Mouse (Mus musculus): ENCODE measurements around the gene Xrcc4. TPM values are rescaled to one million over a fixed set of nuclear protein-coding genes. Genes with fewer than 3 reads are reported as not detected.
"Not testable (repeated sequence)": the region's sequence is repeated elsewhere in the genome, so short reads cannot be mapped to it uniquely, and the experiment has no call there.

Gene Xrcc4
- polyA plus RNA-seq, 1 experiment, result 20.8 TPM

DNA sequence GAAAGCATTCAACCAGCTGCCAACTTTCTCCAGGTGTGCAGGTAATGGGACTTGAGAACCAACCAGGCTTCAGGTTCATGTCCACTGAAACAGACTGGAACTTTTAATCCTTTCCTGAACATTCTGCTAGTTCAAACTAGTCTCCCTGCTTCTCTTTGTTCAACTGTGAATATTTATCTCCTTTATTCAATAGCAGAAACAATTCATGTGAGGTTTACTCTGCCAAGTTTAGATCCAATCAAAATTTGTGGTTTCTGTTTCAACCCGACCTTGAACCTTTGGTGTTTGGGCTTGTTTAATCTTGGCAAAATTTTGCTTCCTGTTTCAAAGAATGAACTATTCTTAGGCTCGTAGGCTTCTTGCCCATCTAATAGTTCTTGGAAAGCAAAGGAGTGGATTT, 306.5 kb downstream of the Xrcc4 start:
- Histone ChIP-seq H3K4me1 (ENCODE audit: control insufficient read depth, insufficient read depth, low read length) (peaks cover 5% of the 10 kb centered on the region), H3K27ac (ENCODE audit: insufficient read depth, low read depth, low read length) (no peak overlapping the region), H3K4me3 (ENCODE audit: insufficient read depth, low read length) (no peak overlapping the region)
- no peak for TF ChIP-seq POLR2A (IDR thresholded peaks at IDR 0.05; ENCODE audit: borderline replicate concordance, low read depth, low read length)
- no peak for TF ChIP-seq CTCF (IDR thresholded peaks at IDR 0.05; ENCODE audit: low read depth, low read length)

- TF ChIP-seq POLR2A (IDR thresholded peaks at IDR 0.05; ENCODE audit: borderline replicate concordance, low read depth, low read length), result no peak
- no peak for TF ChIP-seq CTCF (IDR thresholded peaks at IDR 0.05; ENCODE audit: low read depth, low read length)
- no peak overlapping the region for H3K4me3 ChIP-seq (ENCODE audit: insufficient read depth, low read length)
- peaks cover 7% of the 10 kb centered on the region for H3K4me1 ChIP-seq (ENCODE audit: control insufficient read depth, insufficient read depth, low read length)
- no peak overlapping the region for H3K27ac ChIP-seq (ENCODE audit: insufficient read depth, low read depth, low read length)
These were observed 309.1 kb downstream of the Xrcc4 start for GRCm38 (mm10) chr13:89780276-89780675.

- Histone ChIP-seq H3K4me1 (ENCODE audit: control insufficient read depth, insufficient read depth, low read length) (peaks cover 5% of the 10 kb centered on the region; the same call in 1 of the 2 replicates), H3K4me3 (ENCODE audit: insufficient read depth, low read length) (no peak overlapping the region), H3K27ac (ENCODE audit: insufficient read depth, low read depth, low read length) (no peak overlapping the region)
- TF ChIP-seq POLR2A (IDR thresholded peaks at IDR 0.05; ENCODE audit: borderline replicate concordance, low read depth, low read length) (no peak), CTCF (IDR thresholded peaks at IDR 0.05; ENCODE audit: low read depth, low read length) (no peak)
These were observed 310.0 kb downstream of the Xrcc4 start for GRCm38 (mm10) chr13:89779208-89779911.

DNA sequence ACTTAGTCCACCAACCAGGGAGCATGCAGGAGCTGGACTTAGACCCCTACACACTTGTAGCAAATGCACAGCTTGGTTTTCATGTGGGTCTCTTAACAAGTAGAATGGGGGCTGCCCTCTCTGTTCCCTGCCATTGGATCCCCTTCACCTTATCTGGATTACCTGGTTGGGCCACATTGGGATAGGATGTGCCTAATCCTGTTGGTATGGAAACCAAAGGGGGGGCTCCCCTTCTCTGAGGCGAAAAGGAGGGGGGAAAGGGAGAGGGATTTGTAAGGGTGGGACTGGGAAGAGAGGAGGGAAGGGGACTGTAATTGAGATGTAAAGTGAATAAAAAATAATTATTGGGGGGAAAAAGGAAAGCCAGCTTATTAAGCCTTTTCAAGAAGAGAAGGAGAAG, 311.6 kb downstream of the Xrcc4 start:
- Histone ChIP-seq H3K4me3 (ENCODE audit: insufficient read depth, low read length) (no peak overlapping the region), H3K27ac (ENCODE audit: insufficient read depth, low read depth, low read length) (no peak overlapping the region), H3K4me1 (ENCODE audit: control insufficient read depth, insufficient read depth, low read length) (0 out of 2 replicates have a peak, but pooled peaks cover 2% of the 10 kb centered on the region)
- TF ChIP-seq POLR2A (IDR thresholded peaks at IDR 0.05; ENCODE audit: borderline replicate concordance, low read depth, low read length), result no peak
- no peak for TF ChIP-seq CTCF (IDR thresholded peaks at IDR 0.05; ENCODE audit: low read depth, low read length)

GRCm38 (mm10) chr13:89777146-89777545, 312.3 kb downstream of the Xrcc4 start:
- Histone ChIP-seq H3K27ac (ENCODE audit: insufficient read depth, low read depth, low read length) (no peak overlapping the region), H3K4me1 (ENCODE audit: control insufficient read depth, insufficient read depth, low read length) (0 out of 2 replicates have a peak, but pooled peaks cover 2% of the 10 kb centered on the region), H3K4me3 (ENCODE audit: insufficient read depth, low read length) (no peak overlapping the region)
- no peak for TF ChIP-seq CTCF (IDR thresholded peaks at IDR 0.05; ENCODE audit: low read depth, low read length)
- TF ChIP-seq POLR2A (IDR thresholded peaks at IDR 0.05; ENCODE audit: borderline replicate concordance, low read depth, low read length), result no peak

- H3K4me1 ChIP-seq (ENCODE audit: control insufficient read depth, insufficient read depth, low read length), result peaks cover 8% of the 10 kb centered on the region
- no peak overlapping the region for H3K27ac ChIP-seq (ENCODE audit: insufficient read depth, low read depth, low read length)
- no peak overlapping the region for H3K4me3 ChIP-seq (ENCODE audit: insufficient read depth, low read length)
- TF ChIP-seq CTCF (IDR thresholded peaks at IDR 0.05; ENCODE audit: low read depth, low read length) (no peak), POLR2A (IDR thresholded peaks at IDR 0.05; ENCODE audit: borderline replicate concordance, low read depth, low read length) (no peak)
These were observed 322.9 kb downstream of the Xrcc4 start for GRCm38 (mm10) chr13:89766551-89766950.

GRCm38 (mm10) chr13:89765966-89766365, 323.4 kb downstream of the Xrcc4 start:
- Histone ChIP-seq H3K4me1 (ENCODE audit: control insufficient read depth, insufficient read depth, low read length) (peaks cover 8% of the 10 kb centered on the region), H3K4me3 (ENCODE audit: insufficient read depth, low read length) (no peak overlapping the region), H3K27ac (ENCODE audit: insufficient read depth, low read depth, low read length) (no peak overlapping the region)
- no peak for TF ChIP-seq POLR2A (IDR thresholded peaks at IDR 0.05; ENCODE audit: borderline replicate concordance, low read depth, low read length)
- no peak for TF ChIP-seq CTCF (IDR thresholded peaks at IDR 0.05; ENCODE audit: low read depth, low read length)

GRCm38 (mm10) chr13:89762339-89762738, 327.1 kb downstream of the Xrcc4 start:
- no peak overlapping the region for H3K4me3 ChIP-seq (ENCODE audit: insufficient read depth, low read length)
- peaks cover 8% of the 10 kb centered on the region for H3K4me1 ChIP-seq (ENCODE audit: control insufficient read depth, insufficient read depth, low read length)
- no peak overlapping the region for H3K27ac ChIP-seq (ENCODE audit: insufficient read depth, low read depth, low read length)
- TF ChIP-seq POLR2A (IDR thresholded peaks at IDR 0.05; ENCODE audit: borderline replicate concordance, low read depth, low read length), result no peak
- no peak for TF ChIP-seq CTCF (IDR thresholded peaks at IDR 0.05; ENCODE audit: low read depth, low read length)

DNA sequence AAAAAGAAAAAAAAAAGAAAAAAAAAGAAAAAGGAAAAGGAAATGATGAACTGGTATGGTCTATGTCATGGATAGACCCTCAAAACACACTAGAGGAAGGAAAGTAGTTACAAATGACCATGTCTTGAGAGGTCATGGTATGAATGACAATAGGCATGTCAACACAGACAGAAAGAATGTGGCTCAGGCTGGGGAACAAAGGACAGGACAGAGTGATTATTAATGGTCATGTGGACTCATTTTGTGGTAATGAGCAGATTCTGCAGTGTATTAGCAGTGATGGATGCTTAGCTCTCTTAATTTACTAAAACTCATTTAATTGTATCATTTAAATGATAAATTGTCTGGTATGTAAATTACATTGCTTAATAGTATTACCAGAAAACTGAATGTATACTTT, 333.1 kb downstream of the Xrcc4 start:
- TF ChIP-seq POLR2A (IDR thresholded peaks at IDR 0.05; ENCODE audit: borderline replicate concordance, low read depth, low read length), result no peak
- TF ChIP-seq CTCF (IDR thresholded peaks at IDR 0.05; ENCODE audit: low read depth, low read length), result no peak
- H3K4me3 ChIP-seq (ENCODE audit: insufficient read depth, low read length), result no peak overlapping the region
- H3K4me1 ChIP-seq (ENCODE audit: control insufficient read depth, insufficient read depth, low read length), result no peaks in the 10 kb centered on the region
- H3K27ac ChIP-seq (ENCODE audit: insufficient read depth, low read depth, low read length), result no peak overlapping the region

DNA sequence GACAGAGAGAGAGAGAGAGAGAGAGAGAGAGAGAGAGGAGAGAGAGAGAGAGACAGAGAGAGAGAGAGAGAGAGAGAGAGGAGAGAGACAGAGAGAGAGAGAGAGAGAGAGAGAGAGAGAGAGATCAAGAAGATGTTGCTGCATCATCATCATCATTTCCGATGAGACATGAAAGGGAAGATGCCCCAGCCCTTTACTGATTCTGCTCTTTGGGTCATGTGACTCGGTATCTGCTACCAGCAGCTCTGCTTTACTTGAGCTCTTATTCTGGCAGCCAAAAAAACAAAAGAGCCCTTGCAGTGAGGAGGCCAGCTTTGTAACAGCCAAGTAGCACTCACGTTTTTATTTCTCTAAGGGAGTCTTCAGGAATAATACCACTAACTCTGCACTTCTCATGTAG, 338.8 kb downstream of the Xrcc4 start:
- H3K4me1 ChIP-seq (ENCODE audit: control insufficient read depth, insufficient read depth, low read length); H3K27ac ChIP-seq (ENCODE audit: insufficient read depth, low read depth, low read length); H3K4me3 ChIP-seq (ENCODE audit: insufficient read depth, low read length): not testable (repeated sequence)
